Mouse (Mus musculus) MEL (cell line): Measurements from ENCODE around the gene Dynll2. TPM values are rescaled to one million over a fixed set of nuclear protein-coding genes. Genes with fewer than 3 reads are reported as not detected.

Experiments used
- DNase-seq: peaks from one replicate; pipeline ENCODE4 v3.0.0; 2011; ENCODE audit warnings: low read depth, low spot score
- H3K27ac ChIP-seq: 2 replicates; pipeline ENCODE4 v1.5.1; 2012; ENCODE audit warnings: low read depth, mild to moderate bottlenecking, control low read depth, low read length, moderate library complexity; ENCODE audit not compliant: control insufficient read depth
- H3K27me3 ChIP-seq, 2 experiments: fragments of 150-350 bp in 1 of 2; sonication (generic) in 1 of 2; 2 replicates each; pipeline ENCODE4 v1.6.1; 2012; ENCODE audit warnings: low read length in 2 of 2, mild to moderate bottlenecking in 2 of 2, improper control_type of control experiment in 1 of 2, moderate library complexity in 1 of 2; ENCODE audit not compliant: insufficient read depth in 2 of 2, control insufficient read depth in 1 of 2
- H3K36me3 ChIP-seq, 2 experiments: 2 replicates each; pipeline ENCODE4 v1.6.1; 2012 to 2014; ENCODE audit warnings: low read length in 2 of 2, improper control_type of control experiment in 1 of 2, inconsistent platforms in 1 of 2, mild to moderate bottlenecking in 1 of 2; ENCODE audit not compliant: insufficient read depth in 2 of 2, control insufficient read depth in 1 of 2
- H3K4me1 ChIP-seq, 2 experiments: fragments of 150-350 bp in 1 of 2; sonication (generic) in 1 of 2; 2 replicates each; pipeline ENCODE4 v1.6.1; 2012; ENCODE audit warnings: low read length in 2 of 2, improper control_type of control experiment in 1 of 2, mild to moderate bottlenecking in 1 of 2; ENCODE audit not compliant: insufficient read depth in 2 of 2, control insufficient read depth in 1 of 2
- H3K4me3 ChIP-seq, 2 experiments: fragments of 150-350 bp in 1 of 2; sonication (generic) in 1 of 2; 2 replicates each; pipeline ENCODE4 v1.5.1; 2012; ENCODE audit warnings: low read depth in 2 of 2, low read length in 2 of 2, mild to moderate bottlenecking in 2 of 2, moderate library complexity in 2 of 2, control low read depth in 1 of 2, improper control_type of control experiment in 1 of 2; ENCODE audit not compliant: control insufficient read depth in 1 of 2, insufficient read depth in 1 of 2
- H3K79me2 ChIP-seq: 2 replicates; pipeline ENCODE4 v1.6.1; 2012; ENCODE audit warnings: mild to moderate bottlenecking, low read length, moderate library complexity; ENCODE audit not compliant: control insufficient read depth, poor library complexity, insufficient read depth
- H3K9ac ChIP-seq: 2 replicates; pipeline ENCODE4 v1.6.1; 2012; ENCODE audit warnings: low read depth, mild to moderate bottlenecking, control low read depth, low read length, moderate library complexity; ENCODE audit not compliant: control insufficient read depth, poor library complexity, severe bottlenecking
- H3K9me3 ChIP-seq: fragments of 150-350 bp; sonication (generic); replicated peaks from 2 replicates; pipeline ENCODE4 v1.6.1; 2012; ENCODE audit warnings: mild to moderate bottlenecking, low read length, improper control_type of control experiment, moderate library complexity; ENCODE audit not compliant: insufficient read depth
- CHD2 ChIP-seq: IDR thresholded peaks from 2 replicates; pipeline ENCODE4 v1.6.1; 2011; ENCODE audit warnings: low read length, improper control_type of control experiment
- CTCF ChIP-seq, 3 experiments: IDR thresholded peaks in 2 of 3; conservative IDR thresholded peaks in 1 of 3; 2 replicates each; pipeline ENCODE4 v1.5.1; 2011 to 2012; ENCODE audit warnings: low read length in 3 of 3, low read depth in 2 of 3, mild to moderate bottlenecking in 2 of 3, improper control_type of control experiment in 1 of 3, inconsistent platforms in 1 of 3, mixed read lengths in 1 of 3, moderate library complexity in 1 of 3; ENCODE audit not compliant: control insufficient read depth in 1 of 3, insufficient read depth in 1 of 3, poor library complexity in 1 of 3, severe bottlenecking in 1 of 3
- E2F4 ChIP-seq: IDR thresholded peaks from 2 replicates; pipeline ENCODE4 v1.6.1; 2011; ENCODE audit warnings: low read depth, low read length, improper control_type of control experiment, borderline replicate concordance
- ELF1 ChIP-seq: IDR thresholded peaks from 2 replicates; pipeline ENCODE4 v1.6.1; 2014; ENCODE audit warnings: low read depth, mild to moderate bottlenecking, inconsistent platforms, low read length, improper control_type of control experiment, moderate library complexity
- ETS1 ChIP-seq: IDR thresholded peaks from 2 replicates; pipeline ENCODE4 v1.6.1; 2012; ENCODE audit warnings: low read depth, mild to moderate bottlenecking, inconsistent platforms, low read length, improper control_type of control experiment, moderate library complexity
- GABPA ChIP-seq: IDR thresholded peaks from 2 replicates; pipeline ENCODE4 v1.6.1; 2012; ENCODE audit warnings: low read depth, mild to moderate bottlenecking, inconsistent platforms, low read length, improper control_type of control experiment, moderate library complexity
- GATA1 ChIP-seq: IDR thresholded peaks from 2 replicates; pipeline ENCODE4 v1.6.1; 2011; ENCODE audit warnings: low read depth, low read length, improper control_type of control experiment
- JUND ChIP-seq: IDR thresholded peaks from 2 replicates; pipeline ENCODE4 v1.6.1; 2011; ENCODE audit warnings: low read depth, mild to moderate bottlenecking, improper control_type of control experiment, low read length
- MAFK ChIP-seq: IDR thresholded peaks from 2 replicates; pipeline ENCODE4 v1.6.1; 2011; ENCODE audit warnings: low read depth, mild to moderate bottlenecking, low read length, improper control_type of control experiment, borderline replicate concordance
- MEF2A ChIP-seq: IDR thresholded peaks from 2 replicates; pipeline ENCODE4 v1.6.1; 2014; ENCODE audit warnings: low read depth, mild to moderate bottlenecking, inconsistent platforms, low read length, improper control_type of control experiment; ENCODE audit not compliant: poor library complexity, insufficient replicate concordance, severe bottlenecking; ENCODE audit errors: extremely low read depth
- MYB ChIP-seq: IDR thresholded peaks from 2 replicates; pipeline ENCODE4 v1.6.1; 2011; ENCODE audit warnings: mild to moderate bottlenecking, low read depth, low read length, improper control_type of control experiment
- NRF1 ChIP-seq: IDR thresholded peaks from 2 replicates; pipeline ENCODE4 v1.6.1; 2014; ENCODE audit warnings: low read depth, mild to moderate bottlenecking, inconsistent platforms, low read length, improper control_type of control experiment, moderate library complexity; ENCODE audit not compliant: poor library complexity, insufficient read depth, severe bottlenecking
- POLR2AphosphoS2 ChIP-seq: IDR thresholded peaks from 2 replicates; pipeline ENCODE4 v1.6.1; 2011; ENCODE audit warnings: low read length, improper control_type of control experiment
- RAD21 ChIP-seq: IDR thresholded peaks from 2 replicates; pipeline ENCODE4 v1.6.1; 2011; ENCODE audit warnings: mild to moderate bottlenecking, low read depth, low read length, improper control_type of control experiment
- RCOR1 ChIP-seq: IDR thresholded peaks from 2 replicates; pipeline ENCODE4 v1.6.1; 2012; ENCODE audit warnings: low read depth, mild to moderate bottlenecking, inconsistent platforms, low read length, improper control_type of control experiment
- USF2 ChIP-seq, 2 experiments: IDR thresholded peaks; 2 replicates each; pipeline ENCODE4 v1.6.1; 2011 to 2012; ENCODE audit warnings: improper control_type of control experiment in 2 of 2, low read length in 2 of 2, borderline replicate concordance in 1 of 2, inconsistent platforms in 1 of 2, low read depth in 1 of 2, mild to moderate bottlenecking in 1 of 2; ENCODE audit not compliant: insufficient read depth in 1 of 2
- ZC3H11A ChIP-seq: IDR thresholded peaks from 2 replicates; pipeline ENCODE4 v1.6.1; 2012; ENCODE audit warnings: low read depth, mild to moderate bottlenecking, inconsistent platforms, low read length, improper control_type of control experiment
- ZMIZ1 ChIP-seq: IDR thresholded peaks from 2 replicates; pipeline ENCODE4 v1.6.1; 2012; ENCODE audit warnings: low read depth, mild to moderate bottlenecking, inconsistent platforms, low read length, improper control_type of control experiment, moderate library complexity
- polyA plus RNA-seq, 2 experiments: library from polyadenylated mRNA; stranded (reverse) in 1 of 2; unstranded in 1 of 2; fragments of >175 nt in 1 of 2; fragments of >200 nt in 1 of 2; gene quantifications; 2 replicates each; pipeline versions ENCODE4 v1.2.1 to v1.2.4; 2012; ENCODE audit warnings: low replicate concordance in 2 of 2, low read depth in 1 of 2; ENCODE audit not compliant: insufficient read length in 2 of 2, insufficient read depth in 1 of 2, missing spikeins in 1 of 2
- total RNA-seq: library from RNA; depleted of rRNA; stranded (reverse); fragments of 300-350 nt; gene quantifications from 2 replicates; pipeline ENCODE4 v1.2.3, GENCODE M21; 2012

Gene Dynll2
- total and polyA plus RNA-seq, 3 experiments = 38.6 to 124 (median 75.8) TPM

GRCm38 (mm10) chr11:87935467-87935866, 51.9 kb downstream of the Dynll2 start:
- Histone ChIP-seq H3K9ac (no peak overlapping the region), H3K4me1 (no peaks in the 10 kb centered on the region), H3K79me2 (no peaks in the 10 kb centered on the region), H3K27me3 (peaks cover 0 to 3% of the 10 kb centered on the region in 2 experiments; a peak in 1 of 4 replicates), H3K4me3 (no peak overlapping the region), H3K36me3 (no peaks in the 10 kb centered on the region), H3K27ac (no peak overlapping the region), H3K9me3 (no peaks in the 10 kb centered on the region)
- TF ChIP-seq NRF1 (no peak), CTCF (IDR thresholded peaks at IDR 0.05 in 2 of 3, conservative IDR thresholded peaks at IDR 0.05 in 1 of 3; ENCODE audit: control insufficient read depth in 1 of 3, insufficient read depth in 1 of 3, low read depth in 2 of 3, low read length in 3 of 3, poor library complexity in 1 of 3, severe bottlenecking in 1 of 3) (no peak), ELF1 (no peak), ZMIZ1 (no peak), MEF2A (no peak), POLR2AphosphoS2 (no peak), MYB (no peak), ZC3H11A (no peak), JUND (no peak), GABPA (no peak), USF2 (IDR thresholded peaks at IDR 0.05; ENCODE audit: borderline replicate concordance in 1 of 2, insufficient read depth in 1 of 2, low read depth in 1 of 2, low read length in 2 of 2) (no peak), E2F4 (no peak)
- no peak for DNase-seq

DNA sequence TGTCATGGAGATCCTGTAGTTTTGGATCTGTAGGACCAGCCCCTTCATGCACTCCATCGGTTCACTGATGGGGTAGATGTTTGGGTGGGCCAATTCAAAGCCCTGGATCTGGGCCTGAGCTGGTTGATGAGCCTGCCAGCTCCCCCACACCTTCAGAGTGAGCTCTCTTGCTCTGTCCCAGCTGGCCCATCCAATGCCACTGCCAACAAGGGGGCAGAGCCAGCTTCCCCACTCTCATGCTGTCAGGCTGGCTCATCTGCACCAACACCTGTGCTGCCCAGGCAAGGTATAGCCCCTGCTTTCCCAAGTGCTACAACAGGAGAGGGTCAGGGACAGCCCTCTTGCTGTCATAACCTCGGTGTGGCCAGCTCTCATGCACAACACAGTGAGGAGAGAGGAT, 53.6 kb downstream of the Dynll2 start:
- H3K4me1 ChIP-seq = no peaks in the 10 kb centered on the region
- H3K27me3 ChIP-seq = peaks cover 0 to 3% of the 10 kb centered on the region in 2 experiments; a peak in 1 of 4 replicates
- H3K9ac ChIP-seq = no peak overlapping the region
- no peaks in the 10 kb centered on the region for H3K79me2 ChIP-seq
- no peak overlapping the region for H3K27ac ChIP-seq
- H3K36me3 ChIP-seq = no peaks in the 10 kb centered on the region
- DNase-seq = no peak
- TF ChIP-seq MAFK (no peak), CHD2 (no peak), RCOR1 (no peak), GATA1 (no peak), NRF1 (no peak), GABPA (no peak), ETS1 (no peak), RAD21 (no peak)
- H3K9me3 ChIP-seq = no peaks in the 10 kb centered on the region
- no peak overlapping the region for H3K4me3 ChIP-seq
